25 mouse cellular contexts compared by ENCODE assay signal in genomic region chr11:23260186-23260585, GRCm38 (mm10). TPM values are rescaled to one million over a fixed set of nuclear protein-coding genes. Genes with fewer than 3 reads are reported as not detected.
DNase-seq lines count a peak whose midpoint lies in the region; ATAC-seq and TF ChIP-seq lines count a peak whose summit lies in the region.
"Had no signal": no experiment of that assay in that cellular context is flagged by ENCODE, and none has a peak within 500 bp of the region (broad histone marks: within the 10 kb centered on the region; RNA-seq: fewer than 3 reads in every experiment).

No protein-coding gene starts in this region.

- dilution Hi-C loops in CH12.LX (cut with MboI; ENCODE audit: extremely low pct_ligation_motif_present, extremely low pct_unique_long_range_greater_than_20kb, low sequenced_read_pairs) = no loop called here

- H3K4me2 ChIP-seq in heart, embryonic 13.5 days = 0 out of 2 replicates have a peak overlapping the region, but pooled peaks have one; percentile 28
- 0 out of 2 replicates have a peak overlapping the region, but pooled peaks have one; percentile 19 for H3K4me2 ChIP-seq in CH12.LX (ENCODE audit: insufficient read depth, low read depth, poor library complexity, severe bottlenecking)
- H3K4me2 ChIP-seq in liver, embryonic 14.5 days (ENCODE audit: low read depth) = peak overlapping the region; percentile 88
- H3K4me2 ChIP-seq: forebrain, embryonic 15.5 days; heart, embryonic 11.5 days; hindbrain, embryonic 14.5 days; limb, embryonic 13.5 days; midbrain, embryonic 12.5 days; neural tube, embryonic 15.5 days had no signal

- peaks cover 89% of the 10 kb centered on the region for H3K79me2 ChIP-seq in CH12.LX (replicated peaks; ENCODE audit: control insufficient read depth, extremely low read depth, insufficient read depth, poor library complexity, severe bottlenecking)

- no peaks in the 10 kb centered on the region for H3K9me3 ChIP-seq in heart, embryonic 13.5 days
- H3K9me3 ChIP-seq in CH12.LX (replicated peaks; ENCODE audit: low read length) (no peaks in the 10 kb centered on the region), G1E (replicated peaks) (no peaks in the 10 kb centered on the region)
- no peaks in the 10 kb centered on the region for H3K9me3 ChIP-seq in liver, embryonic 14.5 days (ENCODE audit: control insufficient read depth, low read length)
- H3K9me3 ChIP-seq: embryonic facial prominence, embryonic 12.5 days; forebrain, embryonic 15.5 days; limb, embryonic 13.5 days; midbrain, embryonic 12.5 days; neural tube, embryonic 15.5 days had no signal

- no peak for ATAC-seq in heart, embryonic 13.5 days (ENCODE audit: extremely low read depth, insufficient number of reproducible peaks, low FRiP score, low TSS enrichment)
- no peak for ATAC-seq in G1E (ENCODE audit: extremely low read depth, insufficient number of reproducible peaks, low FRiP score, poor library complexity, severe bottlenecking)
- no peak for ATAC-seq in liver, embryonic 14.5 days (ENCODE audit: insufficient read depth)
- ATAC-seq: CD4-positive, CD25-positive, alpha-beta regulatory T cell, adult 4 months; forebrain, embryonic 15.5 days; inflammation-experienced regulatory T-cells, adult 6 months; lung, postnatal 0 days had no signal

- TF ChIP-seq RAD21 in CH12.LX (IDR thresholded peaks at IDR 0.05; ENCODE audit: low read depth, low read length) = no peak

- no peak for TF ChIP-seq EP300 in CH12.LX (IDR thresholded peaks at IDR 0.05; ENCODE audit: low read length)
- no peak for TF ChIP-seq EP300 in liver, embryonic 14.5 days (IDR thresholded peaks at IDR 0.05; ENCODE audit: low read depth)

- no peak overlapping the region for H3K27ac ChIP-seq in heart, embryonic 13.5 days (replicated peaks)
- no peak overlapping the region for H3K27ac ChIP-seq in CH12.LX (ENCODE audit: insufficient read depth, low read depth)
- no peak overlapping the region for H3K27ac ChIP-seq in liver, embryonic 14.5 days
- H3K27ac ChIP-seq: embryonic facial prominence, embryonic 12.5 days; forebrain, embryonic 15.5 days; hindbrain, embryonic 14.5 days; kidney, postnatal 0 days; limb, embryonic 13.5 days; macrophage; midbrain, embryonic 12.5 days; neural tube, embryonic 15.5 days had no signal

- H3K4me3 ChIP-seq in heart, embryonic 13.5 days = no peak overlapping the region
- no peak overlapping the region for H3K4me3 ChIP-seq in CH12.LX (replicated peaks in 1 of 3; ENCODE audit: low read depth in 2 of 3, low read length in 2 of 3, poor library complexity in 1 of 3)
- peak overlapping the region; percentile 28; the same call in 1 of the 2 replicates for H3K4me3 ChIP-seq in G1E (ENCODE audit: low read depth, low read length)
- H3K4me3 ChIP-seq in liver, embryonic 14.5 days (ENCODE audit: insufficient read depth in 1 of 2, low read depth in 2 of 2, low read length in 2 of 2) = peak overlapping the region in 1 of 2 experiments; percentile 1; a peak in 1 of 4 replicates
- H3K4me3 ChIP-seq: embryonic facial prominence, embryonic 12.5 days; forebrain, embryonic 15.5 days; limb, embryonic 13.5 days; midbrain, embryonic 12.5 days; neural tube, embryonic 15.5 days had no signal

- TF ChIP-seq POLR2A in CH12.LX (IDR thresholded peaks at IDR 0.05; ENCODE audit: low read depth, low read length) = no peak

- peaks cover 41% of the 10 kb centered on the region for H3K36me3 ChIP-seq in heart, embryonic 13.5 days
- peaks cover 20 to 55% of the 10 kb centered on the region in 2 experiments for H3K36me3 ChIP-seq in CH12.LX (replicated peaks in 1 of 2; ENCODE audit: control insufficient read depth in 1 of 2, insufficient read depth in 1 of 2, low read length in 1 of 2)
- peaks cover 64% of the 10 kb centered on the region for H3K36me3 ChIP-seq in G1E (replicated peaks)
- peaks cover 37% of the 10 kb centered on the region for H3K36me3 ChIP-seq in liver, embryonic 14.5 days (replicated peaks; ENCODE audit: control insufficient read depth, insufficient read depth, low read depth)

- in situ Hi-C loops in CH12.LX (cut with MboI; ENCODE audit: low pct_ligation_motif_present, low pct_unique_long_range_greater_than_20kb, low sequenced_read_pairs) = loop anchor here (10.0 kb wide), 1 partner anchor 625 kb away; no protein-coding TSS in a partner anchor

- H3K4me1 ChIP-seq in heart, embryonic 13.5 days = peaks cover 43% of the 10 kb centered on the region
- peaks cover 5 to 31% of the 10 kb centered on the region in 2 experiments for H3K4me1 ChIP-seq in CH12.LX (ENCODE audit: control insufficient read depth in 1 of 2, insufficient read depth in 2 of 2)
- peaks cover 46% of the 10 kb centered on the region for H3K4me1 ChIP-seq in G1E (ENCODE audit: insufficient read depth, low read depth, low read length)
- H3K4me1 ChIP-seq in liver, embryonic 14.5 days (replicated peaks; ENCODE audit: control insufficient read depth in 2 of 2, insufficient read depth in 2 of 2, low read length in 1 of 2) = peaks cover 16 to 26% of the 10 kb centered on the region in 2 experiments

- WGBS in heart, embryonic 13.5 days = 61% methylated on average over 1 of the region's 1 CpGs
- 8% methylated on average over 1 of the region's 1 CpGs for WGBS in liver, embryonic 14.5 days (ENCODE audit: insufficient replicate concordance)

- peak overlapping the region; percentile 19; the same call in 1 of the 2 replicates for H3K9ac ChIP-seq in heart, embryonic 13.5 days
- H3K9ac ChIP-seq in CH12.LX (ENCODE audit: insufficient read depth, low read depth) = no peak overlapping the region
- H3K9ac ChIP-seq in liver, embryonic 14.5 days (replicated peaks) = peak overlapping the region; percentile 41
- H3K9ac ChIP-seq: embryonic facial prominence, embryonic 12.5 days; forebrain, embryonic 15.5 days; hindbrain, embryonic 14.5 days; limb, embryonic 13.5 days; midbrain, embryonic 12.5 days; neural tube, embryonic 15.5 days had no signal

- TF ChIP-seq CTCF in CH12.LX (conservative IDR thresholded peaks at IDR 0.05 in 1 of 2, IDR thresholded peaks at IDR 0.05 in 1 of 2; ENCODE audit: low read depth in 2 of 2, low read length in 2 of 2) = no peak
- no peak for TF ChIP-seq CTCF in G1E (IDR thresholded peaks at IDR 0.05; ENCODE audit: low read depth, low read length)
- no peak for TF ChIP-seq CTCF in liver, embryonic 14.5 days (IDR thresholded peaks at IDR 0.05; ENCODE audit: low read depth)

- DNase-seq in heart, postnatal 14 days = no peak
- DNase-seq in CH12.LX (ENCODE audit: extremely low read depth) (no peak), G1E (ENCODE audit: low spot score) (no peak)
- peak in 1 of 3 experiments; percentile 23 for DNase-seq in liver, embryonic 14.5 days (ENCODE audit: low read depth in 3 of 3, low spot score in 3 of 3)
- DNase-seq in urinary bladder, adult 2 months (ENCODE audit: low spot score) = no peak
- DNase-seq in right cerebral cortex, postnatal 36 days (ENCODE audit: low spot score in 2 of 2) = no peak
- DNase-seq in urinary bladder, postnatal 4 days (ENCODE audit: low spot score in 2 of 2) = no peak
- DNase-seq: adrenal gland, postnatal 36 days; cerebellum, adult 11-12 months; cerebellum, postnatal 25 days; kidney, adult 18-20 months; layer of hippocampus, adult 9-11 months had no signal

- H3K27me3 ChIP-seq in heart, embryonic 13.5 days (replicated peaks) = no peaks in the 10 kb centered on the region
- no peaks in the 10 kb centered on the region for H3K27me3 ChIP-seq in CH12.LX (replicated peaks)
- no peaks in the 10 kb centered on the region for H3K27me3 ChIP-seq in G1E (ENCODE audit: insufficient read depth, low read length)
- no peaks in the 10 kb centered on the region for H3K27me3 ChIP-seq in liver, embryonic 14.5 days (ENCODE audit: control insufficient read depth, insufficient read depth, low read length)
- H3K27me3 ChIP-seq: embryonic facial prominence, embryonic 12.5 days; forebrain, embryonic 15.5 days; limb, embryonic 13.5 days; midbrain, embryonic 12.5 days; neural tube, embryonic 15.5 days had no signal

- intact Hi-C loops in heart, postnatal 14 days (cut with DNase I) = no loop called here

TF ChIP-seq in CH12.LX, 34 proteins besides CTCF, POLR2A, EP300 and RAD21 (continues in another document):
- no peak for TF ChIP-seq IRF4 (IDR thresholded peaks at IDR 0.05; ENCODE audit: low read depth, low read length)
- TF ChIP-seq ZNF384 (IDR thresholded peaks at IDR 0.05; ENCODE audit: low read depth, low read length) = no peak
- TF ChIP-seq NRF1 (IDR thresholded peaks at IDR 0.05; ENCODE audit: low read depth, low read length) = no peak
- TF ChIP-seq MEF2A (IDR thresholded peaks at IDR 0.05; ENCODE audit: borderline replicate concordance, low read depth, low read length) = no peak
- no peak for TF ChIP-seq MXI1 (IDR thresholded peaks at IDR 0.05; ENCODE audit: low read depth, low read length)
- TF ChIP-seq JUND (conservative IDR thresholded peaks at IDR 0.05; ENCODE audit: low read depth, low read length) = no peak
- TF ChIP-seq POLR2AphosphoS2 (IDR thresholded peaks at IDR 0.05; ENCODE audit: low read depth, low read length) = no peak
- TF ChIP-seq USF2 (conservative IDR thresholded peaks at IDR 0.05; ENCODE audit: low read depth, low read length) = no peak
- no peak for TF ChIP-seq USF1 (IDR thresholded peaks at IDR 0.05; ENCODE audit: low read depth, low read length)
- no peak for TF ChIP-seq SMC3 (IDR thresholded peaks at IDR 0.05; ENCODE audit: low read depth, low read length)

RNA-seq across cellular contexts. Expression of gene Xpo1, which starts 4.3 kb away (rescaled TPM):
- polyA plus RNA-seq in heart, embryonic 13.5 days (2015; fragmentation: Nextera tagmentation; extraction: Ambion mirVana) = 51.9 and 52.8 TPM in 2 replicates
- 10 to 100 TPM; 38.9 to 41.7 TPM for total RNA-seq in heart, postnatal 14 days (2021)
- total RNA-seq in CH12.LX (2012; rRNA removed) (140 and 176 TPM in 2 replicates), CH12.LX (2014; rRNA removed) (295 and 333 TPM in 2 replicates), G1E (2014; fragmentation: Nextera tagmentation) (213 and 219 TPM in 2 replicates), G1E (2017) (281 and 334 TPM in 2 replicates)
- polyA plus RNA-seq in CH12.LX (2012; ENCODE audit: insufficient read length, low read depth) (199 and 246 TPM in 2 replicates), G1E (2012) (31.2 and 34.3 TPM in 2 replicates)
- 15.6 and 25.7 TPM in 2 replicates for polyA plus RNA-seq in liver, embryonic 14.5 days (2012; rRNA removed)
- 50.3 and 56.3 TPM in 2 replicates for polyA plus RNA-seq in liver, embryonic 14.5 days (2014; fragmentation: Nextera tagmentation; extraction: Ambion mirVana)
- polyA plus RNA-seq in urinary bladder, adult 2 months (2012; rRNA removed) = 42.8 and 44.6 TPM in 2 replicates

RNA-seq across cellular contexts. Expression of gene Usp34, which starts 46.5 kb away (rescaled TPM):
- 14.0 and 14.6 TPM in 2 replicates for polyA plus RNA-seq in heart, embryonic 13.5 days (2015; fragmentation: Nextera tagmentation; extraction: Ambion mirVana)
- 10 to 100 TPM; 41.7 to 43.9 TPM for total RNA-seq in heart, postnatal 14 days (2021)
- total RNA-seq in CH12.LX (2012; rRNA removed) (45.4 and 47.5 TPM in 2 replicates), CH12.LX (2014; rRNA removed) (87.2 and 92.5 TPM in 2 replicates), G1E (2014; fragmentation: Nextera tagmentation) (148 and 165 TPM in 2 replicates), G1E (2017) (52.0 and 54.8 TPM in 2 replicates)
- polyA plus RNA-seq in CH12.LX (2012; ENCODE audit: insufficient read length, low read depth) (57.4 and 65.4 TPM in 2 replicates), G1E (2012) (1.3 and 2.5 TPM in 2 replicates)
- 6.3 and 9.9 TPM in 2 replicates for polyA plus RNA-seq in liver, embryonic 14.5 days (2012; rRNA removed)
- 11.1 and 12.4 TPM in 2 replicates for polyA plus RNA-seq in liver, embryonic 14.5 days (2014; fragmentation: Nextera tagmentation; extraction: Ambion mirVana)
- polyA plus RNA-seq in urinary bladder, adult 2 months (2012; rRNA removed) = 31.1 and 31.2 TPM in 2 replicates

Comparison
In these comparisons a context has a peak if more than half of its experiments do, and no peak if none do; other contexts are left out.
1. H3K4me2 ChIP-seq: peak in every context shown above with its lines; median percentile 88 in liver, embryonic 14.5 days; 28 in heart, embryonic 13.5 days; 19 in CH12.LX.